Mouse (Mus musculus): Measurements from ENCODE around the gene Armcx6. TPM values are rescaled to one million over a fixed set of nuclear protein-coding genes. Genes with fewer than 3 reads are reported as not detected.

The Armcx6 gene
- 47.1 and 50.3 TPM in 2 replicates for polyA plus RNA-seq (2012; rRNA removed)

GRCm38 (mm10) chrX:134750764-134751592, at the start of gene Armcx6:
TSS of gene Armcx6 (minus strand) at chrX:134751417.

GRCm38 (mm10) chrX:134756434-134757292, 5.4 kb upstream of the Armcx6 start, which contains the start of gene Armcx3:
TSS of gene Armcx3 (plus strand) at chrX:134756595.

GRCm38 (mm10) chrX:134717752-134718308, 33.4 kb downstream of the Armcx6 start, which contains the start of gene Armcx1:
TSS of gene Armcx1 (plus strand) at chrX:134717963.

Other genes with a start within 250 kb of the Armcx6 start
- 14.1 and 14.9 TPM in 2 replicates for gene Timm8a1, start 209.6 kb downstream of the Armcx6 start, polyA plus RNA-seq (2012; rRNA removed)
- gene Btk, start 167.8 kb downstream of the Armcx6 start, polyA plus RNA-seq (2012; rRNA removed) = 0.34 and 0.43 TPM in 2 replicates
- gene Rpl36a, start 165.8 kb downstream of the Armcx6 start, polyA plus RNA-seq (2012; rRNA removed) = 1,080 and 1,158 TPM in 2 replicates
- gene Gla, start 150.3 kb downstream of the Armcx6 start, polyA plus RNA-seq (2012; rRNA removed) = 4.0 and 4.6 TPM in 2 replicates
- gene Hnrnph2, start 150.2 kb downstream of the Armcx6 start, polyA plus RNA-seq (2012; rRNA removed) = 80.8 and 84.6 TPM in 2 replicates
- 24.8 and 24.9 TPM in 2 replicates for gene Armcx4, start 64.9 kb downstream of the Armcx6 start, polyA plus RNA-seq (2012; rRNA removed)
- gene Armcx1, start 33.5 kb downstream of the Armcx6 start, polyA plus RNA-seq (2012; rRNA removed) = 81.1 and 91.2 TPM in 2 replicates
- 62.8 and 71.6 TPM in 2 replicates for gene Armcx3, start 5.2 kb upstream of the Armcx6 start, polyA plus RNA-seq (2012; rRNA removed)
- gene Armcx2, start 57.8 kb upstream of the Armcx6 start, polyA plus RNA-seq (2012; rRNA removed) = 81.4 and 81.6 TPM in 2 replicates
- 0.14 and 0.21 TPM in 2 replicates for gene Nxf2, start 213.3 kb upstream of the Armcx6 start, polyA plus RNA-seq (2012; rRNA removed)